Mouse (Mus musculus) heart, postnatal 14 days (tissue): ENCODE results near the gene 9930104L06Rik. TPM values are rescaled to one million over a fixed set of nuclear protein-coding genes. Genes with fewer than 3 reads are reported as not detected.

ENCODE experiments used
- DNase-seq, 2 experiments: peaks; one replicate each; pipeline ENCODE4 v3.0.0; 2021 to 2022
- intact Hi-C: fragments of 180-260 bp; cut with DNase I; formaldehyde crosslinking; loops from one replicate; pipeline ENCODE4 v1.15.1; 2025
- total RNA-seq, 2 experiments: library from RNA; stranded (reverse); gene quantifications; 2 replicates each; pipeline ENCODE4 v1.2.3; 2021

Gene 9930104L06Rik
- total RNA-seq, 2 experiments from 2014 or later = 9.8 to 10.2 TPM

- no peak for DNase-seq
- intact Hi-C loops = no loop called here
Observed at GRCm38 (mm10) chr4:124988382-124988781, 51.5 kb downstream of the 9930104L06Rik start.

GRCm38 (mm10) chr4:124989787-124990253, 53.0 kb downstream of the 9930104L06Rik start:
- intact Hi-C loops = no loop called here
- no peak for DNase-seq

DNA sequence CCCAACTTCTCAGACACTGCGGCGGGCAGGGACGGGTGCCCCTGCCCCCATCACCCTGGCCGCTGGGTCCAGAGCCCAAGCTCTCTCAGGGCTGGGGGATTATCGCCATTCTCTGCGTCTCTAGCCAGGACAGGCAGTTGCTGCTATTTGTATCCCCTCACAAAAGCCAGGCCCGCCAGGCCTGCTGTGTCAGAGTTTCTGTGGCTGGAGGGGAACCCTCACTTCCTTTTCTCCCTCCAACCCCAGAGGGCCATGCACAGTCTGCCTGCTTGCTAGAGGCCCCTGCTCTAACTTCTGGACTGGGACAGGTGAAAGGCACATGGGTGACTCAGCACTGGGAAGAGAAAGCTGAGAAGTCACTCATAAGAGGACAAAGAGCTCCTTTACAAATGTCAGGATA, 53.5 kb downstream of the 9930104L06Rik start:
- intact Hi-C loops = no loop called here
- DNase-seq = no peak

Other genes starting within 250 kb of the 9930104L06Rik start
- 10 to 100 TPM; 11.6 to 12.0 TPM for gene Utp11, start 243.4 kb upstream of the 9930104L06Rik start, total RNA-seq
- gene Fhl3, start 236.3 kb upstream of the 9930104L06Rik start, total RNA-seq = 10 to 100 TPM; 13.0 to 13.9 TPM
- gene Sf3a3, start 222.3 kb upstream of the 9930104L06Rik start, total RNA-seq = 10 to 100 TPM; 19.2 to 21.5 TPM
- gene Inpp5b, start 195.2 kb upstream of the 9930104L06Rik start, total RNA-seq = 10 to 100 TPM; 12.5 to 13.6 TPM
- 10 to 100 TPM; 12.8 to 15.7 TPM for gene Mtf1, start 134.9 kb upstream of the 9930104L06Rik start, total RNA-seq
- gene Yrdc, start 86.4 kb upstream of the 9930104L06Rik start, total RNA-seq = 10 to 100 TPM; 17.5 to 17.9 TPM
- gene 1110065P20Rik, start 85.9 kb upstream of the 9930104L06Rik start, total RNA-seq = 10 to 100 TPM; 23.9 to 24.8 TPM
- under 1 TPM; 0.10 to 0.17 TPM for gene Maneal, start 74.9 kb upstream of the 9930104L06Rik start, total RNA-seq
- gene Epha10, start 56.1 kb upstream of the 9930104L06Rik start, total RNA-seq = not detected
- gene Cdca8, start 2.3 kb downstream of the 9930104L06Rik start, total RNA-seq = 1 to 10 TPM; 3.6 to 7.0 TPM
- 1 to 10 TPM; 3.7 to 5.8 TPM for gene Rspo1, start 49.4 kb downstream of the 9930104L06Rik start, total RNA-seq
- 10 to 100 TPM; 27.1 to 29.8 TPM for gene Gnl2, start 79.5 kb downstream of the 9930104L06Rik start, total RNA-seq
- under 1 TPM in 1 of 2 experiments, not detected in 1; 0.22 TPM for gene Dnali1, start 128.7 kb downstream of the 9930104L06Rik start, total RNA-seq
- 10 to 100 TPM in 1 of 2 experiments, 1 to 10 TPM in 1; 9.0 to 10.4 TPM for gene Snip1, start 129.6 kb downstream of the 9930104L06Rik start, total RNA-seq
- 10 to 100 TPM; 22.6 to 24.5 TPM for gene Meaf6, start 148.1 kb downstream of the 9930104L06Rik start, total RNA-seq
- gene Zc3h12a, start 190.8 kb downstream of the 9930104L06Rik start, total RNA-seq = 1 to 10 TPM; 3.2 to 4.0 TPM